Mouse (Mus musculus) T-cell, adult 2 months (primary cell): ENCODE data around the gene Iqschfp.

Source experiments
- DNase-seq: peaks from one replicate; pipeline ENCODE4 v3.0.0; 2022; ENCODE audit warnings: low spot score

Iqschfp gene

DNA sequence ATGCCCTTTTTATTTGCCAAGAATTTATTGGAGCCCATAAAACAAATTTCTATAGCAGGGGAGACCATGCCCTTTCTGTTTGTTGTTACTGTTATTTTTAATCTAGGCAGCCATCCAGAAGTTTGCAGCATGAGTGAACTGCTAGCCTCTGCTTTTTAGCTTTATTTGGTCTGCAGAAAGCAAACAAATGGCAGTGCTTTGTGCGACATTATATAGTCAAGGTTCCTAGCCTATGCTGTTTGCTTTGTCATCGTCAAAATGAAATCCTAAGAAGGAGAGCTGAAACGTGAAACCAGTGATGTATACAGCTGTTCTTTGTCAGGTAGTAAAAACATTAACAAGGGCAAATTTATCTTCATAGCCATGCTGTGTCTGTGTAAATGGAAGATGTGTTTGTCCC is 459.4 kb downstream of the Iqschfp start:
- DNase-seq = no peak

DNA sequence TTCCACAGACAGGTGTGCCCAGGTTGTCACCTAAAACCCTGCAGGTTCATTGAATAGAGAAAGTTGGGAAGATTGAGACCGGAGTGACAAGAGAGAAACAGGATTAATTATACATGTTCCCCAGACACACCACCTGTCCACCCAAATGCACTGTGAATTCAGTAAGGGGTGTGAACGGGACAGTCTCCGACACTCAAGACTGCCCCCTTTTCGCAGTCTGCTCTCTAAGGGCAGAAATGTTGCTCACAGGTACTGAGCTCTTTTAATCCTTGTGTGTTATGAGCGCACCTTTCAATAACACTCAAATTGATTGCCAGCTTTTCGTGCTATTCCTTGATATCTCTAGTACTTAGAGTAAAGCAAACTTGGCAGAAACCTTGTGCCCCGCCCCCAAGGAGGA is 460.9 kb downstream of the Iqschfp start:
- no peak for DNase-seq

- no peak for DNase-seq
Measured at GRCm38 (mm10) chr3:68353492-68353891, 461.5 kb downstream of the Iqschfp start.

DNA sequence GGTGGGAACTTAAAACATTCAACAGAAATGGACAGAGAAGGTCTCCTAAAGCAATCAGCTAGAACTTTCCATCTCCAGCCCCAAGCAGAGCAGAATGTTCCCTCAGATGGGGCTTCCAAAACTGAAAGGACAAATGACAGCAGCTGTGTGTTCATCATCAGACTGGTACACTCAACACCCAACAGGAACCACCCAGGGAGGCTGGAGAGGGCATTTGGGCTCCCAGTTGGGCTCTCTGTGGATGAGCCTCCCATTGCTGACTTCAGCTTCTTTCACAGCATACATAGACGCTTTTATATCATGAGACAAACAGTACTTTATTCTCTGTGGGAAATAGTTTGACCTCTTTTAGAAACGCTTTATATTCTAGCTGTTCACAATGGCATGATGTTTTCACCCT is 464.5 kb downstream of the Iqschfp start:
- no peak for DNase-seq

GRCm38 (mm10) chr3:68368029-68368428 is 476.0 kb downstream of the Iqschfp start:
- no peak for DNase-seq

- DNase-seq = no peak
Measured at GRCm38 (mm10) chr3:68372925-68373324, 480.9 kb downstream of the Iqschfp start.

DNA sequence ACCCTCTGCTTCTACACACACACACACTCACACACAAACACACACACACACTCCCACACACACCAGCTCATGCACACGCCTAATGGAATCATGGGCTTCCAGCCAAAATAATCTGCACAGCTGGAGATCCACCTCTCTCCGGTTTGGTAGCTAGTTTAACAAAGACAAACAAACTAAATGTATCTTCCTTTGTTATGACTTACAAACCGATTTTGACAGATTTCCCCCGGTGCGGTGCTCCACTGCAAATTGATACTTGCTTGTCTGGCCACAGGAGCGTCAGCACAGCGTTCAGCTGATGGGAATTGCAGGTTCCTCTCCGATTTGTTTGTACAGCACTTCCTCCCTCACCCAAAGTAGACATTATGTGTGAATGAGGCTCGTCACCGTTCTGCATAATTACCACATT is 483.1 kb downstream of the Iqschfp start:
- DNase-seq = no peak

DNA sequence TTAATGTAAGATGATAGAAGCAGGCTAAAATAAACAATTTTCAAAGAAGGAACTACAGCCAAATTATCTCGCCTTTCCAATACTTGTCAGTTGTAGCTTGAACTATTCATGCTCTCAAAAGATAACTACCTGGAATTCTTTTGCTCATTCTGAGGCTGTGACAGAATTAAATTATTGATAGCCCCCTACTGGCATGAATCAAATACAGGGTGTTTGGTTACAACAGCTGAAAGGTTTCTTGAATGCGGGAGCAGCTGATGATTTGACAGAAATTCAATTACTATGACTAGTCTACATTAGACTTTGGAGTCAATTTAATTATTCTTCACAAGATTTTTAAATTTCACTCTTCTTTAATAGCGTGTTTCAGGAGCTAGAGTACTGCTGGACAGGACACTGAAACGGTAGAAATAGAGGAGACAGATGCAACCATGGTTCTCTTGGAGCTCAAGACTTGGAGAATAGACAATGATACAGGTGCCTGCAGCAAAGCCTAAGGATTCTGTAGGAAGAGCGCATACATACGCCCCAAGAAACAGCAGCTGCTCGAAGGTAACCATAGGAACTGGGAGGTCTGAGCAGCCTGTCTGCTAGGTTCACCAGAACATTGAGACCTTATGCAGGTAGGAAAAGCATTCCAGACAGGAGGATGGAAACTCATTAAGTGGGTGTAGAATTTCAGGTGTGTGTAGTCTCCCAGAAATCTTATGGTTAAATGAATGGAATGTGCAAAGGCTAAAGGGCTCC is 485.6 kb downstream of the Iqschfp start:
- DNase-seq = no peak

DNA sequence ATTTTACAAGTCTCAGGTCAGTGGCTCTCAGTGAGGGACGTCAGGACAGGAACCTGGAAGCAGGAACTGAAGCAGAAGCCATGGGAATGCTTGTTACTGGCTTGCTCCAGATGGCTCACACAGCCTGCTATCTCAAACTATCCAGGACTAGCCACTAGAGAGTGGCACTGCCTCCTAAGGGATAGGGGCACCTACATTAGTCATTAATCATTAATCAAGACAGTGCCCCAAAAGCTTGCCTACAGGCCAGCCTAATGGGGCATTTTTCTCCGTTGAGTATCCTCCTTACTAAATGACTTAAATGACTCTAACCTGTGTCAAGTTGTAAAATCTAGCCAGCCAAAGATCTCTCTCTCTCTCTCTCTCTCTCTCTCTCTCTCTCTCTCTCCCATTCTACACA is 486.8 kb downstream of the Iqschfp start:
- DNase-seq = no peak

DNA sequence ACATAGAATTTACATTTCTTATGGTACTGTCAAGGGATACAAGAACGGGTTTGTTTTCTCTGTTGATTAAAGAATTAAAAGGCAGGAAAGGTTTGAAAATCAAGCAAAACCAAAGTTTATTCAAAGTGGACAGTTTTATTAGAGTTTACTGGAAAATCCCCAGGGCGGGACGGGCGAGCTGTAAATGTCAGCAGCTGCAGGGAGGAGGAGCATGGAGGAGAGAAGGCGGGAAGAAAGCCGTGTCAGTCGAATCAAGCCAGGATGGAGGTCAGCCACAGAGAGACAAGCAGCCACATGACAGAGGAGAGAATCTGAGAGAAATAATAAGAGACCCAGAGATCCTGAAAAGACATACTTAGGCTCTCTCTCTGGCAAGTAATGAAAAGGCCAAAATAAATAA is 487.2 kb downstream of the Iqschfp start:
- no peak for DNase-seq

DNA sequence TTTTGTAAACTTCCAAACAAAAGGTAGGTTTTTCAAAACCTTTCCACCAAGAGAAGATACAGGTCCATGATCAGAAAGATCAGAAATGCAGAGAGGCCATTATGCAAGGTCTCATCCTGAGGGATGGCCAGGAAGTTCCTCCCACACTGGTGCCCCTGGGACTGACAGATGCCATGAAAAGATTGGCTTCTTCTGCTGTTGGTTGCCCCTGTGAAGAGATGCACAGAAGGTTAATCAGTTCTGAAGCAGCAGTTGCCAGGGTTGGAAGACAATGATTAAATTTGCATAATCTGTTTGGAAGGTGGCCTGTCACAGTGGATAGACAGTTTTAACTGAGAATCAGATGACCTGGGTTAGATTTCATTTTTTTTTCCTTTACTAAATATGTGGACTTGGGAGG is 491.6 kb downstream of the Iqschfp start:
- DNase-seq = no peak

GRCm38 (mm10) chr3:68385544-68385943 is 493.5 kb downstream of the Iqschfp start:
- DNase-seq = no peak

DNA sequence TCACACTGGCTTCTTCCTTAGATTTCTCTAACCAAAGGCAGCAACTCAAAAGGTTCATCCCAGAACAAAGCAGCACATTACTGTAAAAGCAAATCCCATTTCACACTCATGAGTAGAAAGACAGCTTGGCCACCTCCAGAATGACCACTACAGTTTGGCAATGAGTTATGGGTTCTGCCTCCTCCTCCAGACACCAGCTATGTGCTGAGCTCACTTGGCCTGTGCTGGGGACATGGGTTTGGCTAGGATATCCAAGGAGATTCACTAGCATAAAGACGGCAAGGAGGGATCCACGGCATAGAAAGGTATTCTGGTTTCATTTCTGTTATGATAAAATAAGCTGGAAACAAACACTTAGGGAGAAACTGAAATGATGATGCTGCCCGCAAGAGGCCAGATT is 496.0 kb downstream of the Iqschfp start:
- DNase-seq = no peak

DNA sequence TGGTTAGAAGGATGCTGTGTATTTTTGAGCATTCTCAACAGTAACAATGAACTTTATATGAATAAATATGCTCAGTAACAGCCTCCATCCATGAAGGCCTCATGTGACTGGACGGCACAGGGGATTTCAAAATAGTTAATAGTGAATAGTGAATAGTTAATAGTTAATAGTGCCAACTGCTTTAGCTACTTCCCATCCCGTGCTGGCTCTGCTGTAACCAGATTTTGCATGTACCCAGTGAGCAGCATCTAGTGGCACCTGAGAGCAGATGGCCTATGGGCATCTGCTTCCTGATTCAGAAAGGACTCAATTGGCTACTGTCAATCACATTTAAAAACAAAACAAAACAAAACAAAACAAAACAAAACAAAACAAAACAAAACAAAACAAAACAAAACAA is 501.5 kb downstream of the Iqschfp start:
- no peak for DNase-seq

DNA sequence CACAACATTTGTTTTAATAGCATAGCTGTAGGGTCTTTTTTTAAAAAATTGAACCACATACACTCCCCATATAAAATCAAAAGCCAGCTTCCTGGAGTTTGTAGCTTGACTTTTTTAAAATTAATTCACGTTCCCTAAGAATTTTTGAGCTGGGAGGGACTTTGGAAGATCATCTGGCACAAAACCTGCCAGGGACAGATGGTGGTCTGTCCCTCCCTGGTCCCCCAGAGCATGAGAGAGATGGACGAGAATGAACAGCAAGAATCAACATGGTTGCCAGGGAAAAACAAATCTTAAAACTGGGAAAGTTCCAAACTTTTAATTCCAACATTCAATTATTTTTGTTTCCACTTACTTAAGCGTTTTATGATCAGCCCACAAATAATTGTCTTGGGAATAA is 506.7 kb downstream of the Iqschfp start:
- no peak for DNase-seq

DNA sequence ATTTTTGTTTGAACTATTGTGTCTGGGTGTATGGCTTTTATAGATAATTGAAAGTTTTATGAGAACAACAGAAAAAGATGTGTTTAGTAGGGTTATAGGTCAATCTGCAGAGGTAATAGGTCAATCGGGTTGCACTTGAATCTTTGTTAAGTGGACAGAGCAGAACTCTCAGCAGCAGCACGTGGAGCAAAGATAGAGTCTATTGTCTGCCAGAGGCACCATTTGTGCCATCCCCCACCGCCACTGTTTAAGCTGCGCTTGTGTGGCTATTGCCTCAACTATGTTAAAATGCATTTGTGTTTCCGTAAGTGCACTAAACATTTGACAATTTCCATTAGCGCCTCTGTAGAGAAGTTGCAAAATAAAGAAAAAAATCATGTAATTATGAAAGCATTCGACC is 508.1 kb downstream of the Iqschfp start:
- no peak for DNase-seq

DNA sequence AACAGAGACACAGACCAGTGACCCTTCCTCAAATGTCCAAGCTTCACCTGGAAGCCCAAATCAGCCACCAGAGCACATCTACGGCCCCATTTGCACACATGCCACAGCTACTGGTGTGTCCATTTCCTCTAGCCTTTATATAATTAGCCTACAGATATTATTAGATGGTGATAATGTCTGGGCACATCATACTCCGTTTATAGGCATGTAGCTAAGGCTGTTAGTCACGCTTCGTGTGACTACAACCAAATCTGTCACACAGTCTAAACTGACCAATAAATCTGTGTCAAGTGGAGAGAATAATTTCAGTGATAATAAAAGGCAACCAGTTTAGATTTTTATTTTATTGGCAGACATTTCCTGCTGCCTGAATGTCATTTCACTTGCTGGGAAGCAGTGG is 511.3 kb downstream of the Iqschfp start:
- DNase-seq = no peak

- DNase-seq = no peak
Measured at GRCm38 (mm10) chr3:68403783-68404217, 511.8 kb downstream of the Iqschfp start.

DNA sequence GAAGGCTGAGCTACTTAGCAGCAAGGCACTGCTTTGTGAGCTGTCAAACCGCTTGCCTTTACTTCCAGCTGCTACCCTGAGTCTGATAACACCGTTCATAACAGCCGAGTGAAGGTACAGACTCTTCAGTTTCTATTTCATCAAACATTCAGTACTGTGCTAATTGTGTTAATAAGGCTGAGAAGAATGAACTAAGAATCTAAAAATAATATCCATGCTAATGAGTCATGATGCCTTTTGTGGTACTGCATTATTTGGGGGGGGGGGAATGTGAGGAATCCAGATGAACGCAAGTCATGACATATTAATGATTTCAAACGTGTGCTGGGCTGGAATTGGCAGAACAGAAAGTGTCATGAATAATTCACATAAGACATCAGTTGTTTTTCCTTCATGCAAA is 513.7 kb downstream of the Iqschfp start:
- DNase-seq = no peak

GRCm38 (mm10) chr3:68412262-68412661 is 520.2 kb downstream of the Iqschfp start:
- DNase-seq = no peak

DNA sequence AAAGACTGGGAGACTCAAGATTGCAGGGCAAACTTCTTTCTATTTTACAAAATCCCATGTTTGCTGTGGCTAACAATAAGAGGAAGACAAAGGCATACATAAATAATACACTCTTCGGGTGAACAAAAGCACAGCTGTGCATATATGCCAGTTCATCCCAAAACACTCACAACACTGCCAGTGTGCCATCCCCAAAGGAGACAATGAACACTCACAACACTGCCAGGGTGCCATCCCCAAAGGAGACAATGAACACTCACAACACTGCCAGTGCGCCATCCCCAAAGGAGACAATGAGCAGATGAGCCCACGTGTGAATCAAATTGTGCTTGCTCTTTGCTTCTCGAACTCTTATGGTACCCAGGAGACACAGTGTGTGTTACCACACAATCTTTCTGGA is 527.8 kb downstream of the Iqschfp start:
- DNase-seq = no peak

- no peak for DNase-seq
Measured at GRCm38 (mm10) chr3:68420927-68421326, 528.9 kb downstream of the Iqschfp start.

DNA sequence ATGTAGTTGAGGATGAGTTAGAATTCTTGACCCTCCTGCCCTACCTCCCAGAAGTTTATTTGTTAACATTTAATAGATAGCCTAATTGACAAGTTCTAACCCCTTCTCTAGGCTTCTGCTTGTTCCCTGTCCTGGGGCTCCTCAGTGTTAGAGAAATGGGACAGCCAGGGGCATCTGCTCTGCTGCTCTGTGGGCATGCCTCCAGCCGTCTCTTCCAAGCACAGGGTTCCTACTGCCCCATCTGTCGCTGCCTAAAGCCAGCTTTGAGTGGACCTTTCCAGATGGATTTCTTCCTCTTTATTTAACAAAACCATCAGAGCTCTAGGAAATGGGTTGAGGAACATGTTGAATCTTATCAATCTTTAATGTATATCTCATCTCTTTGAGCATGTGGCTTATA is 529.8 kb downstream of the Iqschfp start:
- no peak for DNase-seq

DNA sequence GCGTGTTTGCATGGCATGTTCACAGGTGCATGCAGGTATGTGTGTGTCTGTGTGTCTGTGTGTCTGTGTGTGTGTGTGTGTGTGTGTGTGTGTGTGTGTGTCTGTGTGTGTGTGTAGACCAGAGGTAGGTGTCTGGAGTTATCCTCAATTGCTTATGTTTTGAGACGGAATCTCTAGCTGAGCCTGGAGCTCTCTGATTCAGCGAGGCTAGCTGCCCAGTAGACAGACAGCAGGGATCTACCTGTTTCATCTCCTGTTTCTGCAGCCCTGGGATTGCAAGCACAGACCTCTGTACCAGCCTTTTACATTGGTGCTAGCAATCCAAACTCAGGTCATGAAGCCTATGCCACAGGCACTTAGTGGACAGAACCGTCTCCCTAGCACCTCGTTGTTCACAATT is 536.0 kb downstream of the Iqschfp start:
- no peak for DNase-seq
